Mouse (Mus musculus) intestine, postnatal 0 days (tissue): Measurements from ENCODE around the gene Ank. TPM values are rescaled to one million over a fixed set of nuclear protein-coding genes. Genes with fewer than 3 reads are reported as not detected.
A peak's percentile ranks its signal among the peaks of the same experiment; 100 is the strongest.

Source experiments
- ATAC-seq: fragments of 200-750 bp; cut with Nextera tagmentation; 2 replicates; pipeline ENCODE4 v1.8.0; 2017; ENCODE audit warnings: mild to moderate bottlenecking, moderate TSS enrichment, moderate library complexity
- H3K27ac ChIP-seq: fragments of 300-500 bp; sonication (generic); 2 replicates; pipeline ENCODE4 v1.5.1; 2014; ENCODE audit warnings: mild to moderate bottlenecking, low read depth, low read length, moderate library complexity
- H3K27me3 ChIP-seq: fragments of 300-500 bp; sonication (generic); replicated peaks from 2 replicates; pipeline ENCODE4 v1.6.1; 2014; ENCODE audit warnings: low read length, mixed read lengths; ENCODE audit not compliant: control insufficient read depth, insufficient read depth
- H3K36me3 ChIP-seq: fragments of 300-500 bp; sonication (generic); 2 replicates; pipeline ENCODE4 v1.6.1; 2014; ENCODE audit warnings: mild to moderate bottlenecking, moderate library complexity; ENCODE audit not compliant: control insufficient read depth, insufficient read depth
- H3K4me1 ChIP-seq: fragments of 300-500 bp; sonication (generic); replicated peaks from 2 replicates; pipeline ENCODE4 v1.6.1; 2014; ENCODE audit warnings: antibody characterized with exemption, low read length, mixed read lengths; ENCODE audit not compliant: control insufficient read depth, insufficient read depth
- H3K4me2 ChIP-seq: fragments of 300-500 bp; sonication (generic); replicated peaks from 2 replicates; pipeline ENCODE4 v1.6.1; 2014; ENCODE audit warnings: low read depth, mild to moderate bottlenecking, moderate library complexity
- H3K4me3 ChIP-seq: fragments of 300-500 bp; sonication (generic); 2 replicates; pipeline ENCODE4 v1.5.1; 2014; ENCODE audit warnings: low read depth, low read length
- H3K9ac ChIP-seq: fragments of 300-500 bp; sonication (generic); 2 replicates; pipeline ENCODE4 v1.6.1; 2014; ENCODE audit warnings: mild to moderate bottlenecking, low read depth, low read length
- H3K9me3 ChIP-seq: fragments of 300-500 bp; sonication (generic); 2 replicates; pipeline ENCODE4 v1.6.1; 2016; ENCODE audit warnings: mixed run types; ENCODE audit not compliant: control insufficient read depth
- CTCF ChIP-seq: sonication (generic); IDR thresholded peaks from 2 replicates; pipeline ENCODE4 v1.5.1; 2016; ENCODE audit warnings: low read depth, mild to moderate bottlenecking, control low read depth, antibody characterized with exemption, moderate library complexity
- WGBS: fragments of 180-500 bp; shearing (Covaris S2); extraction: QIAGEN DNeasy Blood & Tissue Kit; methylation state at CpG from one replicate; pipeline ENCODE4 v1.1.7; 2014; 5-methylcytosine and 5-hydroxymethylcytosine counted together
- polyA plus RNA-seq: library from polyadenylated mRNA; unstranded; fragments of >200 nt; fragmentation: Nextera tagmentation; extraction: Ambion mirVana; gene quantifications from 2 replicates; pipeline ENCODE4 v1.2.1, GENCODE M21; 2015

The Ank gene
- polyA plus RNA-seq, 1 experiment from 2014 or later = 20.9 TPM

GRCm38 (mm10) chr15:27553554-27553953 is 87.1 kb downstream of the Ank start:
- H3K4me3 ChIP-seq = no peak overlapping the region
- no peaks in the 10 kb centered on the region for H3K27me3 ChIP-seq
- 69% methylated on average over 5 of the region's 5 CpGs for WGBS
- no peak for ATAC-seq
- H3K9me3 ChIP-seq = no peaks in the 10 kb centered on the region
- no peaks in the 10 kb centered on the region for H3K4me1 ChIP-seq
- no peak for TF ChIP-seq CTCF
- peaks cover 17% of the 10 kb centered on the region; the same call in 1 of the 2 replicates for H3K36me3 ChIP-seq
- no peak overlapping the region for H3K9ac ChIP-seq
- no peak overlapping the region for H3K4me2 ChIP-seq
- peak overlapping the region; percentile 41; the same call in 1 of the 2 replicates for H3K27ac ChIP-seq

GRCm38 (mm10) chr15:27558456-27559147 is 92.1 kb downstream of the Ank start:
- Histone ChIP-seq H3K9ac (no peak overlapping the region), H3K27me3 (no peaks in the 10 kb centered on the region), H3K4me2 (no peak overlapping the region), H3K9me3 (no peaks in the 10 kb centered on the region), H3K4me1 (no peaks in the 10 kb centered on the region), H3K36me3 (peaks cover 17% of the 10 kb centered on the region; the same call in 1 of the 2 replicates), H3K27ac (no peak overlapping the region), H3K4me3 (no peak overlapping the region)
- 78% methylated on average over 16 of the region's 16 CpGs for WGBS
- no peak for ATAC-seq
- no peak for TF ChIP-seq CTCF

GRCm38 (mm10) chr15:27560315-27560714 is 93.8 kb downstream of the Ank start:
- WGBS = 79% methylated on average over 11 of the region's 11 CpGs
- no peaks in the 10 kb centered on the region for H3K9me3 ChIP-seq
- H3K36me3 ChIP-seq = peaks cover 20% of the 10 kb centered on the region; the same call in 1 of the 2 replicates
- H3K4me2 ChIP-seq = no peak overlapping the region
- no peaks in the 10 kb centered on the region for H3K27me3 ChIP-seq
- no peak overlapping the region for H3K9ac ChIP-seq
- no peak for ATAC-seq
- H3K27ac ChIP-seq = no peak overlapping the region
- no peak overlapping the region for H3K4me3 ChIP-seq
- no peaks in the 10 kb centered on the region for H3K4me1 ChIP-seq
- no peak for TF ChIP-seq CTCF

GRCm38 (mm10) chr15:27564106-27565100 is 97.9 kb downstream of the Ank start:
- Histone ChIP-seq H3K4me1 (no peaks in the 10 kb centered on the region), H3K9ac (no peak overlapping the region), H3K27me3 (no peaks in the 10 kb centered on the region), H3K36me3 (peaks cover 40% of the 10 kb centered on the region), H3K9me3 (no peaks in the 10 kb centered on the region), H3K27ac (no peak overlapping the region), H3K4me3 (no peak overlapping the region), H3K4me2 (no peak overlapping the region)
- ATAC-seq = no peak
- WGBS = 91% methylated on average over 14 of the region's 14 CpGs
- TF ChIP-seq CTCF = no peak

GRCm38 (mm10) chr15:27565626-27566185 is 99.2 kb downstream of the Ank start:
- no peak for TF ChIP-seq CTCF
- ATAC-seq = no peak
- Histone ChIP-seq H3K4me3 (no peak overlapping the region), H3K9me3 (no peaks in the 10 kb centered on the region), H3K27me3 (no peaks in the 10 kb centered on the region), H3K9ac (no peak overlapping the region), H3K36me3 (peaks cover 45% of the 10 kb centered on the region), H3K4me1 (no peaks in the 10 kb centered on the region), H3K27ac (no peak overlapping the region), H3K4me2 (no peak overlapping the region)
- WGBS = 88% methylated on average over 10 of the region's 10 CpGs

GRCm38 (mm10) chr15:27567356-27567755 is 100.9 kb downstream of the Ank start:
- Histone ChIP-seq H3K9ac (no peak overlapping the region), H3K27ac (no peak overlapping the region), H3K9me3 (no peaks in the 10 kb centered on the region), H3K27me3 (no peaks in the 10 kb centered on the region), H3K4me2 (no peak overlapping the region), H3K4me3 (no peak overlapping the region), H3K36me3 (peaks cover 58% of the 10 kb centered on the region), H3K4me1 (no peaks in the 10 kb centered on the region)
- ATAC-seq = no peak
- no peak for TF ChIP-seq CTCF
- 91% methylated on average over 16 of the region's 16 CpGs for WGBS
